Mouse (Mus musculus) small intestine, adult 2 months (tissue): ENCODE results near the gene Cish.

Experiments used
- CTCF ChIP-seq: fragments of 200-500 bp; IDR thresholded peaks from 2 replicates; pipeline ENCODE4 v1.5.1; 2012; ENCODE audit warnings: low read depth, mild to moderate bottlenecking, control low read depth, inconsistent platforms, low read length, moderate library complexity, mixed read lengths; ENCODE audit not compliant: insufficient replicate concordance, insufficient read length; ENCODE audit errors: extremely low read depth
- POLR2A ChIP-seq: fragments of 200-500 bp; IDR thresholded peaks from 2 replicates; pipeline ENCODE4 v1.6.1; 2012; ENCODE audit warnings: low read depth, mild to moderate bottlenecking, control low read depth, inconsistent platforms, low read length, moderate library complexity

GRCm38 (mm10) chr9:107296041-107296440 is 215 bp downstream of the Cish start:
- TF ChIP-seq CTCF: no peak
- no peak; the same call in 1 of the 2 replicates for TF ChIP-seq POLR2A
